Mouse (Mus musculus) adrenal gland, adult 8-10 months (tissue): ENCODE results near the gene Tmem239. TPM values are rescaled to one million over a fixed set of nuclear protein-coding genes. Genes with fewer than 3 reads are reported as not detected.

Experiments
- DNase-seq: peaks from one replicate; pipeline ENCODE4 v3.0.0; 2022
- total RNA-seq, 4 experiments: library from RNA; stranded (reverse); gene quantifications; 2 replicates each; pipeline ENCODE4 v1.2.4; 2022

Gene Tmem239
- total RNA-seq, 4 experiments from 2014 or later = not detected

DNA sequence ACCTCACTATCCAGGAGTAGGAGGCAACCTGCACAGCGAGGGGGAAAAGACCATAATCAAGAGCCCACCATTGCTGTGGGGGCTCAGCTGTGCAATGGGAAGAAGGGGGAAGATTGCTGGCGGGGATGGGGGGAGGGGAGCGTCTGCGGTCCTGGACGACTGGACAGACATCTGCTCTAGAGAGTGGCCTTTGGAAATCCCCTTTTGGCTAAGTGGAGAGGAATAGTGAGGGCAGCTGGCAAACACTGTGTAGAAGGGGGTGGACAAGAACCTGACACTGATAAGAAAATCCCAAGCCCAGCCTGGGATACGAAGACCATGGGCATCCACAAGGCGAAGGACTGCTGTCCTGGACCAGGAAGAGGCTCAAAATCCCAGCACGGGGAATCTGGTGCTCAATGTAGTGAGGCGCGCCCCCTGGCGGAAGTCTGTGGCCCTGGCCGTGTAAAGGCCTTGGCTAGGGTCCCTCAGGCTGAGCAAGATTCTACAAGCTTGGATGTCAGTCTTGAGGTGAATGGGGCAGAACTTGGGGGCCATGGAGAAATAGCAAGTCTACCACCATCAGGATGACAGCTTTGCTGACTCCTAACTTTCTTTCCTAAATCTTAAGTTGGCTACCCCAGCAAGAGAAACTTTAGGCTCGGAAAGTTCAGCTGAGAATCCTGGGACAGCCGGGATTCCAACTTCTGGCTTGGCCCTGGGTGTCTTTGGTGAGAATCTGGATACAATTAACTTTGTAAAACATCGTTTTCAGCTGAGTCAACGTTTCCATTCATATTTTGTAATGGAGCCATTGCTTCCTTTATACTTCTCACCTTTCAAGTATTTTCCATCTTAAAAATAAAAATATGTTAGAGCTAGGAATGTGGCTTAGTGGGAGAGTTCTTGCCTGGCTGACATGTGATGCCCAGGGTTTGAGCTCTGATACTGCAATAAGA lies 5.5 kb downstream of the Tmem239 start:
- DNase-seq = peak; percentile 61

DNA sequence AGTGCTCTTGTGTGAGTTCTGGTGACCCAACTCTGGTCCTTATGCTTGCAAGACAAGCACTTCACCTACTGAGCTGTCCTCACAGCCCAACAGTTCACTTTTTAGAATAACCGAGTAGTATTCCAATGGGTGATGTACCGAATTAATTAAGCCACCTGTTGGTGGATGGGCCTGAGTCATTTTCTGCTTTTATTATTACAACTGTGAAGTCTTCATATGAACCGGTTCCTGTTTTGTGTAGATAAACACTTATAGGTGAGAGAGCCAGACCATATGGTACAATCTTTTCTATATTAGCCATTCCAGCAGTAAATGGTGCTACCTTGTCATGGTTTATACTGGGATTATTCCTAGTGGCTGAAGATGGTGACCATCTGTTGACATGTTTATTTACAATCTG lies 6.5 kb downstream of the Tmem239 start:
- DNase-seq = no peak

DNA sequence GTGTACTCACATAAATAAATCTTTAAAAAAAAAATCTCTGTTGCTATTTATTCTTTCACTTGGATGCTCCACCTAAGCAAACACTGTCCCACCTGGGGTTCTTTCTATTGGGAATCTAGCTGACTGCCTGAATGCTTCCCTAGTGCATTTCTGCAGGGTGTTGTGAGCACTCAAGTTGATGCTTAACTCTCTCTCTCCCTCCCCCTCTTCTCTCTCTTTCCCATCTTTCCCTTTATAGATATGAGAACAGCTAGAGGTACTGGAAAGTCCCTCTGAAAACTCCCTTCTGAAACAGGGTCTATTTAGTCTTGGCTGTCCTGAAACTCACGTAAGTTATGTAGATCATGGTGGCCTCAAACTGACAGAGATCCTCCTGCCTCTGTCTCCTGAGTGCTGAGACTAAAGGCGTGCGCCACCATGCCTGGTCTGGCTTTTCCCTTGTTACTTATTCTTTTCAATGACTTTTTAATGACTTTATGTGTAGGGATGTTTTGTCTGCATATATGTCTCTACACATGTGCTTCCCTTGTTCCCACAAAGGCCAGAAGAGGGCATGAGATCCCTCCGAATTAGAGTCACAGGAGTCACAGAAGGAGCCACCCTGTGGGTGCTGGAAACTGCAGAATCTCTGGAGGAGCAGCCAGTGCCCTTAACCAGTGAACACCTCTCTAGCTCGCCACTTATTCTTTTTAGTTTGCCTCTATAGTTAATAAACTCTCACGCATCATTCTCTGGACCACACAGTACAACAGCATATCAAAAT lies 8.0 kb downstream of the Tmem239 start:
- no peak for DNase-seq

DNA sequence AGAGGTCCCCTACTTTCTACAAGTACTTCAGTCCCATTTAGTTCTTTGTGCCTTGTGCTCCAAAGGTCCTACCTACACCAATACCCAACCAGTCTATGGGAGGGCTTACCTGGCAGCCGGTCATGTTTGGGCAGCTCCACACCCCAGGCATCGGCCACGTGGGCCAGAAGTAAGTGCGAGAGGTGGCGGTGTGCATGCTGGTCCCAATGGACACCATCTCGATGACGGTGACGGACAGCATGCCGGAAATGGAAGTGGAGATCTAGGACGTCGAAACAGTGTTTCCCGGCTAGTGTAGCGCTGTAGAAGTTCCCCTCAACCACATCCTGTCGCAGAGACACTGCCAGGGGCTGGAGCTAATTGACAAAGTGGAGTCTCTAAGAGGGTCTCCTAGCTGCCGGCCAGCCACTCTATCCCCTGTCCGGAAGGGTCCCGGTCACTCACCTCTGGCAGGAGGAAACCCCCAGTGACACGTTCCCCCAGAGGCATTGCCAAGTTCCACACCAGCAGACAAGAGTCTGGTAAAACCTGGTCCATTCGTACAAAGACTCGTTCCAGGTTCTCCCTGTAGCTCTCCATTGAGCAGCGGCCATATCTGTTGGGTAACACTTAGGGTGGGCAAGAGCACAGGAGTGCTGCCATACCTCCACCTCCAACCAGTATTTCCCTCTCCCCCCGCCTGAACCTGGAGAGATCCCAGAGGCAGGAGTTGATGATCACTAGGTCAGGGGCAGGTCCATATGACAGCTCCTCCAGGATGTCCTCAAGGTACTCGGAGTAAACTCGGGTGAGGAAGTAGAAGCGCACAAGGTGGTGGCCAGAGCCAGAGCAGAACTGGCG lies 15.7 kb downstream of the Tmem239 start:
- no peak for DNase-seq

DNA sequence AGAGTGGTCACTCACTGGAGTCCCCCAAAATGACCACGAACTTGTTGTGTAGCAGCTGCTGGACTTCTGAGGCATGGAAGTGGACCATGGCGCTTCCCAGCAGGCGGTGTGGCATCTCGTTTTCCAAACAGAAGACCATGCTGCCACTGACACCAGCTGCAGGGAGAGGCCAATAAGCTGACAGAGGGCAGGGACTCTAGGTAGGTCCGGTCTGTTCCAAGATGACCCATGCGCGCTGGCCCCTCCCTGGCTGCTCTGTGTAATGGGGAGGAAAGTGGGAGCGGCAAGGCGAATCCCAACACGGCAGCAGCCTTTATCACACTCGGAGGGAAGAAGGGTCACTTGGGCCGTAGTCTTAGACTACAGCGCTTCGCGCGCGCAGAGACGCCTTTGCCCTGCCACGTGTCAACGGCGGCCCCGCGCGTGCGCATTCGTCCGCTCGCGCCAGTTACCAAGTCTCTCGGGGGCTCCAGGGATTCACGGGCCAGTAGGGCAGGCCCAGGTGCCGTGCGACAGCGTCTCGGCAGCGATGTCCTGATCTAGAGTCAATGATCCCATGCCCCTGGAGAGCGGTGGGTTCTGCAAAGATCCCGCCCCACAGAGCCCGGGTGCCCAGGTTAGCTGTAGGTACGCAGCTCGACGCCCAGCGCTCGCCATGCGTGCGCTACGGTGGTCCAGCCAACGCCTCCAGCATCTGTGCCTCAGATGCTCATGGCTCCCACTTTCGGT lies 17.3 kb downstream of the Tmem239 start:
- peak; percentile 71 for DNase-seq

DNA sequence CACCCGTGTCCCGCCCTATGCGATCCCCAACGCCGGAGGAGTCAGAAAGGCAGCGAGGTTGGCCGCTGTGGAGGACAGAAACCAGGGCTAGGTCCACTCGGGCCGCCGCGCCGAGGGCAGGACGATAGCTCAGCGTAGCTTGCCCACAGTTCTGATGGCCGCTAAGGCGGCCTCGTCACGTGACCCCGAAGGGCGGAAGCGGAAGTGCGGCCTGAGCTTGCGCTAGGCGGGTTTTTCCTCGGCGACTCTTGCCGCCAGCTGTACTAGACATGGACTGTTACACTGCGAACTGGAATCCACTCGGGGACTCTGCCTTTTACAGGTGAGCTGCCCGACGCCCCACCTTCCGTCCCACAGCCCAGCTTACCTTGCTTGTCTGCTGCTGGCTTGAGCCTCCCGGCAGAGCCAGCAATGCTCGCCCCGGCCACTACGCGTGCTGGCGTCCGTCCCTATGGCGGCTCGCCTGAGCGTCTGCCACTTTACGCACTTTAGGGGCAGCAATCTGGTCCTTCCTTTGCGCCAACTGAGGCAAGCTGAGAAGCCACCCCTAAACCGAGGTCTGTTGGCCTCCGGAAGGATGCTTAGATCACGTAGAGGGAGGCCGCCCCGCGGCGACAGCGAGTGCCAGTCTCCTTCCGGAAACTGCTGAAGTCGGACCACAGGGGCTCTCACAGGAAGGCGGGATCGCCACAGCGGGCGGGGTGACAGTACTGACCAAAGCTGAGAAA lies 18.0 kb downstream of the Tmem239 start, which contains the start of the genes Vps16 and Pced1a:
TSS of gene Vps16 (plus strand) at position 214 of the 728 bp plus-strand sequence.
TSS of gene Pced1a (minus strand) at position 576 of the 728 bp plus-strand sequence.
- peak; percentile 88 for DNase-seq

DNA sequence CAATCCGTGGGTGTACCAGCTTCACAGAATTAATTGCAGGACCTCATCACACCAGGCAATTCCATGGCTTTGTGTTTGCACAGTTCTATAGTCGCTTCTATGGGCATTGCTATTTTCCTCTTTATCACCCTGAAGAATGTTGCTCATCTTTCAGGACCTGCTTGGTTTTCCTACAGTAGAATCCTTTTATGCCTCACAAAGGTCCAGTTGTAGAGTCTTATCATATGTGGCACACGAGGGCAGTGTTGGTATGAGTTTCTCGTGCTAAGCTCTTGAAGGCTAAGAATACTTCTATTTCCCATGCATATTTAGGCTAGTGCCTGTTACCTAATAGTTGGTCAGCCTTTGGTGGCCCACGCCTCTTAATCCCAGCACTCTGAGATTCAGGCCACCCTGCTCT lies 18.8 kb downstream of the Tmem239 start:
- DNase-seq = no peak

DNA sequence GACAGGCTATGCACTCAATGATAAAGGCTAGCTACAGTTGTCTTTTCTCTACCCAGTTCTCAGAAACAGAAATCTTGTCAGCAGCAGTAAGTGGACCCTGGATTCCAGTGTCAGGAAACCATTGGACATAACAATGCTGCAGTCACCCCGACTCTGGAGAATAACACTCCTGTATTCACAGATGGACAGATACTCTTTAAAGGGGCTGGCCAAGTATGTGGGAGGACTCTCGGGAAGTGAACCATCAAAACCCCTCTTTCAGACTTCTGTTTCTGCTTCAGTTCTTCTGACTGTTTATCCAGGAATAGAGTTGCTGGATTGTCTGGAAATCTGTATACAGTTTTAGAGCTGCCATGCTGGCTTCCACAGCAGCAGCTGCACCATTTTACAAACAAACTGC lies 23.6 kb downstream of the Tmem239 start:
- no peak for DNase-seq

DNA sequence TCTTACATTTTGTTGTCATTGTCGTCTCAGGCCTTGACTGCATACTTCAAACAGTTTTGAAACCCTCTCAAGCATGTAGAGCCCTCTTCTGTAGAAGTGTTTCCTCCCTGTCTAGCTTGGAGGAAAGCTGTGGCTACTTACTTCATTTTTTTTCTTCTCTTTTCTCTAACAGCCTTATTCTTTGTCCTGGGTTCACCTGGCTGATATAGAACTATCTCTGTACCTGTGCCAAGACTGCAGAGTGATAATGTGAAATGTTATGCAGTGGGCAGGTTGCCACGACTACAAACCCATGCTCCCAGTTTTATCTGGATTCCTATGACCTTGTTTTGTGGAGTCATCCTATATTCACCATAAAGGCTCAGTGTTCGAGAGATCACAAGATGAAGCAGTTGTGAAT lies 24.2 kb downstream of the Tmem239 start:
- DNase-seq = no peak

DNA sequence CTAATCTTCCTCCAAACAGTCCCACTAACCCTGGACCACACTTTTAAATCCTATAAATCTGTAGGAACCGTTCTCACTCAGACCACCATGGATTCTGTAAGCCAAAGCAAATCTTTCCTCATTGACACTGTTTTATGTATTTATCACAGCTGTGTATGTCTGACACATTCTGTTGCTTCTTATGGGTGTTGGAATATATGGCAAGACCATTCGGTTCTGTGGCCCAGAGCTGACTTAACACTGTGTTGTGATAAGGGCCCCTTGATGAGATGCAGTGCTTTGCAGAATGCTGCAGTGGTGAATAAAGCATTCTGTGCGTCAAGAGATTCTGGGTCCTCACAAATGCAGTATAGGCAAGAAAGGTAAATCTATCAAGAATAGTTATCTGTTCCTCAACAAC lies 25.9 kb downstream of the Tmem239 start:
- DNase-seq = no peak

DNA sequence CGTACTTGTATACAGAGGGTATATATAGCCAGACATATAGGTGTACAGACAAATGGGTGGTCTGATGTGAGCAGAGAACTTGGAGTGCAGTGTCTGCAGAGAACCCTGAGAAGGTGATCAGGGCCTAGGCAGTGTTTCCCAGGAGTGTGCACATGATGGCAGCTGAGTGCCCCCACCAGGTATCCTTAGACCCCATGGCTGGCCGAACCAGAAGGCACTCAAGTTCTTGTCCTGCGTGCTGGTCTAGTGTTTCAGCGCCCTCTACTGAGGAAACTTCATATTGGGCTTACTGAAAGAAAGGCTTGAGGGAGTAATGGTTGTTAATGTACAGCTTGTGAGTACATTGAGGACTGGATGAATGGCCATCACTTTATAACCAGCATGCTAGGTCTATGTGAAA lies 26.9 kb downstream of the Tmem239 start:
- no peak for DNase-seq

DNA sequence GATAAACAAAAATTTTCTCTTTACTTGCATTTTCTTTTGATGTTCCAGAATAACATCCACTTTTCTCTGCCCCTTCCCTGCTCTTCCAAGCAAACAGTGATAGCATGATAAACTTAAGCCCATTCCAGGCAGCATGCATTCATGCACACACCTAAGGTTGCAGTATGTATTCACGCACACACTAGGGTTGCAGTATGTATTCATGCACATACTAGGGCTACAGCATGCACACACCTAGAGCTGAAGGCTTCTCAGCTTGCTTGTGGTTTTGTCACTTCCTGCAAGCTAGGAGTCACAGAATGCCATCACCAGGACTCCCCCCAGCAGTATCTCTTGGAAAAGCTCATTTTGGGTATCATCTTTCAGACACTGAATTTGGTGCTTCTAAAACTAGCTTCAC lies 30.5 kb downstream of the Tmem239 start:
- DNase-seq = no peak

DNA sequence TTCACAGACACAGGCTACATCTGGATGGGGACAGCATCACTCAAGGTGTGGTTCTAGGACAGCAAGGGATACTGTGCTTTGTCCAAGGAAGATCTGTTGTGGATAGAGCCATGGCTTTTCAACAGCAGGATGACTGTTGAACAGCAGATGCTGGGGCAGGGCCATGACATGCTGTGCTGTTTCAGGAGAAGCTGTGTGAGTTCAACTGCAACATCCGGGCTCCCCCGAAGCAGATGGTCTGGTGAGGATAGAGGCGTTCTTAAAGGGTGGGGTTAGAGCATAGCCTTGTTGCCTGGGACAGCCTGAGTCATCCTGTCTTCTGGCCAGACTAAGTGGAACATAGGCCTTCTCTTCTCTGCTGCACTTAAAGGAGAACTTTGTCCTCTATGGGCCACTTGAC lies 32.6 kb downstream of the Tmem239 start:
- DNase-seq = no peak

DNA sequence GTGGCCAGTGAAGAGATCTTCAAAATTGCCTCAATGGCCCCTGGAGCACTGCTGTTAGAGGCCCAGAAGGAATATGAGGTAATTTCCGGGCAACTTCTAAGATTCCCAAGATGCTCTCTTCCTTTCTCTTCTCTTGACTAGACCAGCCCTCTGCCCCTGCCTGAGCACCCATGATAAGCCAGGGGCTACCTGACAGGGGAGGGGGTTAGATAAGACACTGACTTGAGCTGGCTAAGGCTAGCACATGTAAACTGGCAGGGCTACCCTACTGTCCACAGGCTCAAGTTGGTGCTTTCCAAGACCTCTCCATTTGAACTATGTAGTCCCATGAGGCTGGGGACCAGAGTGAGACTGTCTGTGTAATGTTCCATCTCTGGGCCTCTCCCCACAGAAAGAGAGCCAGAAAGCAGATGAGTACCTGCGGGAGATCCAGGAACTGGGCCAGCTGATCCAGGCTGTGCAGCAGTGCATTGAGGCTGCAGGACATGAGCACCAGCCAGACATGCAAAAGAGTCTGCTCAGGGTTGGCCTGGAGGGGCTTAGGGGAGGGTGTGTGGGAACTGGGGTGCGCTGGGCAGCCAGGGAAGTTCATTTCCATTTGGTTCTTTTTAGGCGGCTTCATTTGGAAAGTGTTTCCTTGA lies 33.7 kb downstream of the Tmem239 start:
- DNase-seq = no peak

DNA sequence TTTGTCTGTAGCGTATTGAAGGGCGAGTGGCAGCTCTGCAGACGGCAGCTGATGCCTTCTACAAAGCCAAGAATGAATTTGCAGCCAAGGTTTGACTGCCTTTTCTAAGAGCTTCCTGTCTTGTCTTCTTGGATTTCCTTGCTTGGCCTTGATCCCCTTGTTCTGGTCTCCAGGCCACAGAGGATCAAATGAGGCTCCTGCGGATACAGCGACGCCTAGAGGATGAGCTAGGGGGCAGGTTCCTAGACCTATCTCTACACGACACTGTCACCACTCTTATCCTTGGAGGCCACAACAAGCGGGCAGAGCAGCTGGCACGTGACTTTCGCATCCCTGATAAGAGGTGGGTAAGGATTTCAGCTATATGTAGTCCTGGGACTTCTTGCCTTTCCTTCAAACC lies 35.9 kb downstream of the Tmem239 start:
- DNase-seq = no peak

DNA sequence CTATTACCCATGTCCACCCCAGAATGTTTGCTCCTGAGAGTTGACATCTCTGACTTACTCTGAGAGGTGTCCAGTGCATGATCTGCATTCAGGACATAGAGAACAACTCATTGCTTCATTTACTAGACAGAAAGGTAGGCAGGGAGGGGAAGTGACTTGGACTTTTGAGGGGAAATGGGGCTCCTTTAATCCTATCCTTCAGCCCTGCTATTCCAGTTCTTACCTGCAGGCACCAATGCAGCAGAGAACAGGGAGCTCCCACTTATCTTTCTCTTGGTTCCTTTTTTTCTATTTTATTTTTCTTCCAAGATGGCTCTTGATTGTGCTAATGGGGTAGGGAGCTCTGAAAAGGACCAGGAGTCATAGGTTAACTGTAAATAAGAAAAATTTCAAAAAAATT lies 42.2 kb downstream of the Tmem239 start:
- no peak for DNase-seq

DNA sequence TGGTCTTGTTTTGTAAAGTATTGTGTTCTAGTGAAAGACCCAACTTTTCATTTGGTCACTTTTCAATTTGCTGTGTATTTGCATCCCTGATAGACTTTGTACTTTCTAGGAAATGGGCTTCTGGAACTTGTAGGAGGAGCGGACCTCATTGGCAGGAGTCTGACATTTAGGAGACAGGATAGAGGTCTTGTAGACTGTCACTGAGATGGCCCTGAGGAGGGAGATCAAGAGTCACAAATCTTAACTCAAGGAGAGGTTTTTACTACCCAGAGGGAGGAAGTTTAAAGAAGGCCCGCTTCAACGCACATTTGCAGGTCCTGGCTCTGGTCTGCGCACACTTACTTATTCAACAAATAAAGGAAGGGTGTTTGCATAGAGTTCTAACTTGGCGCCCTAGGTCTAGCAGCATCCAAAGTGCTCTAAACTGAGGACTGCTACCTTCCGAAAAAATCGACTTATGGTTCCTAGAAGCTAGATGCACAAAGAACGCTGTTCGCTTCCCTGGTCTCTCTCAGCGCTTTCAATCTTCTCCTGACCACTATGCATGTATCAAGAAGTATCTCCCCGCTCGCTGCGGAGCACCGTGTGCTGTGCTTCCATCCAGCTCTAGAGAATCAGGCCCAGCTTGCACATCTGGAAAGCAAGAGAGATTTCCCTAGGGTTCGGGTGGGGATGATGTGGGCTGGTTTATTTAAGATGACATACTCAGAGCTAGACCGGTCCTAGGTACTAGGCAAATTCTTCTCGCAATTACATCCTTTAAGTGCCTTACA lies 42.9 kb downstream of the Tmem239 start:
- no peak for DNase-seq

DNA sequence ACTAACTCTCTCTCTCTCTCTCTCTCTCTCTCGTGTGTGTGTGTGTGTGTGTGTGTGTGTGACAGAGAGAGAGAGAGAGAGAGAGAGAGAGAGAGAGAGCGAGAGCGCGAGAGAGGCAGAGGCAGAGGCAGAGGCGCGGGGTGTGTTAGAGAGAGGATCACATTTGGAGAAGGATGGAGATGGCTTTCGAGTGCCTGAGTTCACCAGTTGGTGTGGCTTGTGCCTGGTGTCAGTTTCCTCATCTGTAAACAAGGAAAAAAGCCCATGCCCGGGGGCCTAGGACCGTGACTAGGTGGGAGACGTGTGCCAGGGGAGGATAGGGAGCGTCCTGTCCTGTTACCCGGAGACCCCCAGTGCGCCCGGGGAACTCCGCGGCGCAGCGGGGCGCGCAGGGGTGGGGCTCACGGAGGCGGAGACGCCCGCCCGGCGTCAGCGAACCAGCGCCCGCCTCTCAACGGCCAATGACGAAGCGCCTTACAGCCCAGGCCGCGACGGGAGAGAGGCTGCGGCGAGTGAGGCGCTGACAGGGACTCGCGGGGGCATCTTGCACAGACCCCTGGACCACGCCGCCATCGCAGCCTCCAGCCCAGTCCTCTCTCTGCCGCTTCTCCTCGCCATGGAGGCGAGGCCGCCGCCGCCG lies 43.6 kb downstream of the Tmem239 start, which contains the start of gene Ptpra:
TSS of gene Ptpra (plus strand) at position 485 of the 640 bp plus-strand sequence.
- peak; percentile 84 for DNase-seq

DNA sequence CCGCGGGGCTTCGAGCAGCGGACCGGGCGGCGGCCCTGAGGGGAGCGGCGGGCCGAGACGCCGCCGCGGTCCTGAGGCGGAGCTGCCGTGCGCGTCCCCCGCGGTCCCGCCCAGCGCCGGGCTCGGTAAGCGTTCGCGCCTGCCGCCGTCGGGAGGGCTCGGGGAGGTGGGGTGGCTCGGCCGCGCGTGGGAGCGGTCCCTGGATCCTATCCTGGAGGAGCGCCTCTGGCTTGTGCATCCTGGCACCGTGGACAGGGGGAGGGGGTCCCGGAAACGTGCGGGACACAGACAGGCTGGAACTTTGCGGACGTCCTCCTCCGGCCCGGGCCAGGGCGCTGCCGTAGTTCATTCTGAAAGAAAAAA lies 44.1 kb downstream of the Tmem239 start:
- DNase-seq = peak; percentile 58
